Mouse (Mus musculus): ENCODE results near the gene Ttll7.

The Ttll7 gene

GRCm38 (mm10) chr3:146851966-146852891 lies at the start of gene Ttll7:
TSS of gene Ttll7 (plus strand) at chr3:146852367.
- DNase-seq, result peak; percentile 79

- no peak for DNase-seq
Observed at GRCm38 (mm10) chr3:146812041-146812878, 39.9 kb upstream of the Ttll7 start.

GRCm38 (mm10) chr3:146812901-146813393 lies 39.2 kb upstream of the Ttll7 start, which contains the start of gene Prkacb:
TSS of gene Prkacb (minus strand) at chr3:146812990.
- DNase-seq, result peak; percentile 91

GRCm38 (mm10) chr3:146813624-146814023 lies 38.5 kb upstream of the Ttll7 start:
- no peak for DNase-seq

- DNase-seq, result no peak
Observed at GRCm38 (mm10) chr3:146820718-146821117, 31.4 kb upstream of the Ttll7 start.

- no peak for DNase-seq
Observed at GRCm38 (mm10) chr3:146842766-146843165, 9.4 kb upstream of the Ttll7 start.

GRCm38 (mm10) chr3:146843470-146843869 lies 8.7 kb upstream of the Ttll7 start:
- DNase-seq, result no peak

- no peak for DNase-seq
Observed at GRCm38 (mm10) chr3:146846237-146846636, 5.9 kb upstream of the Ttll7 start.

GRCm38 (mm10) chr3:146848112-146848511 lies 4.1 kb upstream of the Ttll7 start:
- DNase-seq, result no peak

GRCm38 (mm10) chr3:146849360-146849759 lies 2.8 kb upstream of the Ttll7 start:
- DNase-seq, result no peak

GRCm38 (mm10) chr3:146854473-146855087 lies 2.4 kb downstream of the Ttll7 start:
- no peak for DNase-seq

- no peak for DNase-seq
Observed at GRCm38 (mm10) chr3:146857373-146857772, 5.2 kb downstream of the Ttll7 start.

GRCm38 (mm10) chr3:146860308-146860707 lies 8.1 kb downstream of the Ttll7 start:
- no peak for DNase-seq

GRCm38 (mm10) chr3:146866563-146866962 lies 14.4 kb downstream of the Ttll7 start:
- no peak for DNase-seq

GRCm38 (mm10) chr3:146871954-146872353 lies 19.8 kb downstream of the Ttll7 start:
- no peak for DNase-seq

GRCm38 (mm10) chr3:146875929-146876328 lies 23.8 kb downstream of the Ttll7 start:
- DNase-seq, result no peak

- DNase-seq, result no peak
Observed at GRCm38 (mm10) chr3:146893931-146894330, 41.8 kb downstream of the Ttll7 start.

- DNase-seq, result no peak
Observed at GRCm38 (mm10) chr3:146896581-146896980, 44.4 kb downstream of the Ttll7 start.

GRCm38 (mm10) chr3:146900094-146900493 lies 47.9 kb downstream of the Ttll7 start:
- DNase-seq, result no peak

GRCm38 (mm10) chr3:146901729-146902128 lies 49.6 kb downstream of the Ttll7 start:
- no peak for DNase-seq

GRCm38 (mm10) chr3:146905606-146906005 lies 53.4 kb downstream of the Ttll7 start:
- no peak for DNase-seq

- DNase-seq, result no peak
Observed at GRCm38 (mm10) chr3:146908922-146909321, 56.8 kb downstream of the Ttll7 start.

- DNase-seq, result no peak
Observed at GRCm38 (mm10) chr3:146913107-146913506, 60.9 kb downstream of the Ttll7 start.

All from cerebellum, adult 11 months (tissue).